In the genomic region with DNA sequence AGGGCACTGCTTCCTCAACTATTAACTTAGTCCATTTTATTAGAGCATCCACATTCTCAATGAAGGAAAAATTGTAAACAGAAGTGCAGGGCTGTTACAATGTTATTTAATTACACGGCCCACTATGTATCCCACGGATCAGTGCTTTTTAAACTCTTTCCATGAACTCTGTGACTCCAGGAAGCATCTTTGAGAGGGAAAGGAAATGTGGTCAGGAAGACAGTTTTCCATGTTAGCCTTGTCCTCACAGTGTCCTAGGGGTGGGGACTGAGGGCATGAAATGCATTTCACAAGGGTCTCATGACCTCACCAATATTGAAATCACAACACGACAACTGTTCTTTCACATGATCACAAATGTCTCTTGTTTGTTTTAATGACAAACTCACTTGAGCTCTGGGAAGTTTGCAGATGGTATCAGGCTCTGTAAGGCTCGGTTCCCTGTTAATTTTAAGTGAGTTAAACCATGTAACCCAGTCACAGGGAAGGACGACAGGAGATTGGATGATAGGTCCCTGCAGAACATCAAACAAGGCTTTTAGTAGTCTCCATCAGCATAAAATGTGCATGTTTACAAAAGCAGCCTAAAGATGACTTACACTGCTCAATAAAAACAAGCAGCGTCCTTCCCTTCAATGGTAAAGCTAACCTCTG, we compare ENCODE assay signal across 13 mouse cellular contexts.
"Had no signal": no experiment of that assay in that cellular context is flagged by ENCODE, and none has a peak within 500 bp of the region (broad histone marks: within the 10 kb centered on the region; RNA-seq: fewer than 3 reads in every experiment).

No protein-coding gene starts in this region.

- H3K4me3 ChIP-seq: intestine, embryonic 15.5 days; layer of hippocampus, adult 2 months; liver, embryonic 13.5 days; midbrain, embryonic 12.5 days; midbrain, embryonic 15.5 days had no signal

- H3K27me3 ChIP-seq: intestine, embryonic 15.5 days; liver, embryonic 13.5 days; midbrain, embryonic 12.5 days; midbrain, embryonic 15.5 days had no signal

- H3K4me1 ChIP-seq: intestine, embryonic 15.5 days; liver, embryonic 13.5 days; midbrain, embryonic 12.5 days; midbrain, embryonic 15.5 days had no signal

- H3K9ac ChIP-seq: intestine, embryonic 15.5 days; liver, embryonic 13.5 days; lung, embryonic 14.5 days; midbrain, embryonic 12.5 days; midbrain, embryonic 15.5 days had no signal

- DNase-seq: kidney, adult 18-20 months; kidney, adult 9 months; layer of hippocampus, adult 9-11 months; liver, embryonic 13.5 days; lung, embryonic 14.5 days; thymus, adult 18-20 months; thymus, postnatal 36 days had no signal

- H3K4me2 ChIP-seq: intestine, embryonic 15.5 days; liver, embryonic 13.5 days; lung, embryonic 14.5 days; midbrain, embryonic 12.5 days; midbrain, embryonic 15.5 days had no signal

- H3K9me3 ChIP-seq: intestine, embryonic 15.5 days; liver, embryonic 13.5 days; midbrain, embryonic 12.5 days; midbrain, embryonic 15.5 days had no signal

- ATAC-seq: intestine, embryonic 15.5 days; lung, postnatal 0 days; midbrain, embryonic 15.5 days had no signal

- H3K36me3 ChIP-seq: intestine, embryonic 15.5 days; liver, embryonic 13.5 days; midbrain, embryonic 12.5 days; midbrain, embryonic 15.5 days had no signal

- H3K27ac ChIP-seq: intestine, embryonic 15.5 days; layer of hippocampus, adult 2 months; liver, embryonic 13.5 days; macrophage; midbrain, embryonic 12.5 days; midbrain, embryonic 15.5 days had no signal
